Mouse (Mus musculus): ENCODE measurements around the gene Pfkfb4. TPM values are rescaled to one million over a fixed set of nuclear protein-coding genes. Genes with fewer than 3 reads are reported as not detected.

Gene Pfkfb4
- polyA plus RNA-seq, 1 experiment from 2014 or later: 26.3 TPM

GRCm38 (mm10) chr9:109021428-109021827 is 29.9 kb downstream of the Pfkfb4 start:
- Histone ChIP-seq H3K36me3 (ENCODE audit: control insufficient read depth, insufficient read depth, low read length) (peaks cover 24% of the 10 kb centered on the region), H3K9ac (replicated peaks; ENCODE audit: low read length) (no peak overlapping the region)
- no peak for DNase-seq

GRCm38 (mm10) chr9:109022866-109023685 is 31.5 kb downstream of the Pfkfb4 start:
- Histone ChIP-seq H3K36me3 (ENCODE audit: control insufficient read depth, insufficient read depth, low read length) (peaks cover 36% of the 10 kb centered on the region), H3K4me3 (replicated peaks; ENCODE audit: low read depth, low read length) (no peak overlapping the region), H3K27me3 (ENCODE audit: control insufficient read depth, insufficient read depth, low read length) (no peaks in the 10 kb centered on the region), H3K27ac (replicated peaks; ENCODE audit: low read depth, low read length) (no peak overlapping the region), H3K9ac (replicated peaks; ENCODE audit: low read length) (no peak overlapping the region), H3K4me1 (ENCODE audit: control insufficient read depth, insufficient read depth, low read length) (no peaks in the 10 kb centered on the region), H3K9me3 (ENCODE audit: control insufficient read depth, low read length) (no peaks in the 10 kb centered on the region), H3K4me2 (ENCODE audit: low read length) (no peak overlapping the region)
- ATAC-seq (ENCODE audit: low FRiP score, low TSS enrichment) (no peak), DNase-seq (no peak)
- WGBS: 94% methylated on average over 17 of the region's 17 CpGs

More at GRCm38 (mm10) chr9:109021428-109021827, 29.9 kb downstream of the Pfkfb4 start:
- 85% methylated on average over 4 of the region's 4 CpGs for WGBS
- no peaks in the 10 kb centered on the region for H3K27me3 ChIP-seq (ENCODE audit: control insufficient read depth, insufficient read depth, low read length)
- H3K9me3 ChIP-seq (ENCODE audit: control insufficient read depth, low read length): no peaks in the 10 kb centered on the region
- no peak for ATAC-seq (ENCODE audit: low FRiP score, low TSS enrichment)
- H3K4me2 ChIP-seq (ENCODE audit: low read length): no peak overlapping the region
- H3K27ac ChIP-seq (replicated peaks; ENCODE audit: low read depth, low read length): no peak overlapping the region
- no peaks in the 10 kb centered on the region for H3K4me1 ChIP-seq (ENCODE audit: control insufficient read depth, insufficient read depth, low read length)
- H3K4me3 ChIP-seq (replicated peaks; ENCODE audit: low read depth, low read length): no peak overlapping the region

GRCm38 (mm10) chr9:109027521-109027920 is 35.9 kb downstream of the Pfkfb4 start:
- Histone ChIP-seq H3K36me3 (ENCODE audit: control insufficient read depth, insufficient read depth, low read length) (peaks cover 37% of the 10 kb centered on the region), H3K27me3 (ENCODE audit: control insufficient read depth, insufficient read depth, low read length) (no peaks in the 10 kb centered on the region), H3K4me3 (replicated peaks; ENCODE audit: low read depth, low read length) (no peak overlapping the region), H3K27ac (replicated peaks; ENCODE audit: low read depth, low read length) (no peak overlapping the region), H3K4me2 (ENCODE audit: low read length) (no peak overlapping the region), H3K9ac (replicated peaks; ENCODE audit: low read length) (no peak overlapping the region), H3K4me1 (ENCODE audit: control insufficient read depth, insufficient read depth, low read length) (no peaks in the 10 kb centered on the region), H3K9me3 (ENCODE audit: control insufficient read depth, low read length) (no peaks in the 10 kb centered on the region)
- WGBS: 86% methylated on average over 8 of the region's 8 CpGs
- DNase-seq (no peak), ATAC-seq (ENCODE audit: low FRiP score, low TSS enrichment) (no peak)

GRCm38 (mm10) chr9:109028421-109028820 is 36.8 kb downstream of the Pfkfb4 start:
- Histone ChIP-seq H3K4me1 (ENCODE audit: control insufficient read depth, insufficient read depth, low read length) (no peaks in the 10 kb centered on the region), H3K9ac (replicated peaks; ENCODE audit: low read length) (no peak overlapping the region), H3K27ac (replicated peaks; ENCODE audit: low read depth, low read length) (no peak overlapping the region), H3K4me3 (replicated peaks; ENCODE audit: low read depth, low read length) (no peak overlapping the region), H3K9me3 (ENCODE audit: control insufficient read depth, low read length) (no peaks in the 10 kb centered on the region), H3K4me2 (ENCODE audit: low read length) (no peak overlapping the region), H3K27me3 (ENCODE audit: control insufficient read depth, insufficient read depth, low read length) (no peaks in the 10 kb centered on the region), H3K36me3 (ENCODE audit: control insufficient read depth, insufficient read depth, low read length) (peaks cover 30% of the 10 kb centered on the region)
- WGBS: 83% methylated on average over 3 of the region's 3 CpGs
- no peak for ATAC-seq (ENCODE audit: low FRiP score, low TSS enrichment)
- no peak for DNase-seq

- Histone ChIP-seq H3K4me3 (replicated peaks; ENCODE audit: low read depth, low read length) (no peak overlapping the region), H3K27ac (replicated peaks; ENCODE audit: low read depth, low read length) (no peak overlapping the region), H3K4me1 (ENCODE audit: control insufficient read depth, insufficient read depth, low read length) (no peaks in the 10 kb centered on the region), H3K27me3 (ENCODE audit: control insufficient read depth, insufficient read depth, low read length) (no peaks in the 10 kb centered on the region), H3K4me2 (ENCODE audit: low read length) (no peak overlapping the region), H3K36me3 (ENCODE audit: control insufficient read depth, insufficient read depth, low read length) (peaks cover 29% of the 10 kb centered on the region), H3K9me3 (ENCODE audit: control insufficient read depth, low read length) (no peaks in the 10 kb centered on the region), H3K9ac (replicated peaks; ENCODE audit: low read length) (no peak overlapping the region)
- no peak for DNase-seq
- WGBS: 89% methylated on average over 5 of the region's 5 CpGs
- ATAC-seq (ENCODE audit: low FRiP score, low TSS enrichment): no peak
These were observed 37.3 kb downstream of the Pfkfb4 start for GRCm38 (mm10) chr9:109028919-109029318.

- DNase-seq (no peak), ATAC-seq (ENCODE audit: low FRiP score, low TSS enrichment) (no peak)
- H3K4me1 ChIP-seq (ENCODE audit: control insufficient read depth, insufficient read depth, low read length): no peaks in the 10 kb centered on the region
- no peak overlapping the region for H3K27ac ChIP-seq (replicated peaks; ENCODE audit: low read depth, low read length)
- no peaks in the 10 kb centered on the region for H3K9me3 ChIP-seq (ENCODE audit: control insufficient read depth, low read length)
- no peak overlapping the region for H3K9ac ChIP-seq (replicated peaks; ENCODE audit: low read length)
- H3K27me3 ChIP-seq (ENCODE audit: control insufficient read depth, insufficient read depth, low read length): no peaks in the 10 kb centered on the region
- H3K4me2 ChIP-seq (ENCODE audit: low read length): no peak overlapping the region
- 74% methylated on average over 3 of the region's 3 CpGs for WGBS
- no peak overlapping the region for H3K4me3 ChIP-seq (replicated peaks; ENCODE audit: low read depth, low read length)
- peaks cover 26% of the 10 kb centered on the region for H3K36me3 ChIP-seq (ENCODE audit: control insufficient read depth, insufficient read depth, low read length)
These were observed 38.7 kb downstream of the Pfkfb4 start for GRCm38 (mm10) chr9:109030312-109030711.

- WGBS: 89% methylated on average over 7 of the region's 7 CpGs
- H3K27me3 ChIP-seq (ENCODE audit: control insufficient read depth, insufficient read depth, low read length): no peaks in the 10 kb centered on the region
- DNase-seq (no peak), ATAC-seq (ENCODE audit: low FRiP score, low TSS enrichment) (no peak)
- H3K4me3 ChIP-seq (replicated peaks; ENCODE audit: low read depth, low read length): no peak overlapping the region
- no peak overlapping the region for H3K9ac ChIP-seq (replicated peaks; ENCODE audit: low read length)
- H3K4me1 ChIP-seq (ENCODE audit: control insufficient read depth, insufficient read depth, low read length): no peaks in the 10 kb centered on the region
- no peak overlapping the region for H3K4me2 ChIP-seq (ENCODE audit: low read length)
- H3K27ac ChIP-seq (replicated peaks; ENCODE audit: low read depth, low read length): no peak overlapping the region
- H3K36me3 ChIP-seq (ENCODE audit: control insufficient read depth, insufficient read depth, low read length): peaks cover 19% of the 10 kb centered on the region
- no peaks in the 10 kb centered on the region for H3K9me3 ChIP-seq (ENCODE audit: control insufficient read depth, low read length)
These were observed 39.4 kb downstream of the Pfkfb4 start for GRCm38 (mm10) chr9:109031001-109031400.

GRCm38 (mm10) chr9:109031686-109032085 is 40.1 kb downstream of the Pfkfb4 start:
- H3K4me1 ChIP-seq (ENCODE audit: control insufficient read depth, insufficient read depth, low read length): no peaks in the 10 kb centered on the region
- no peak overlapping the region for H3K4me2 ChIP-seq (ENCODE audit: low read length)
- H3K27ac ChIP-seq (replicated peaks; ENCODE audit: low read depth, low read length): no peak overlapping the region
- WGBS: 85% methylated on average over 8 of the region's 8 CpGs
- no peak for ATAC-seq (ENCODE audit: low FRiP score, low TSS enrichment)
- no peaks in the 10 kb centered on the region for H3K9me3 ChIP-seq (ENCODE audit: control insufficient read depth, low read length)
- H3K4me3 ChIP-seq (replicated peaks; ENCODE audit: low read depth, low read length): no peak overlapping the region
- H3K9ac ChIP-seq (replicated peaks; ENCODE audit: low read length): no peak overlapping the region
- DNase-seq: no peak
- H3K27me3 ChIP-seq (ENCODE audit: control insufficient read depth, insufficient read depth, low read length): no peaks in the 10 kb centered on the region
- peaks cover 14% of the 10 kb centered on the region for H3K36me3 ChIP-seq (ENCODE audit: control insufficient read depth, insufficient read depth, low read length)

GRCm38 (mm10) chr9:109032435-109032834 is 40.9 kb downstream of the Pfkfb4 start:
- Histone ChIP-seq H3K4me3 (replicated peaks; ENCODE audit: low read depth, low read length) (no peak overlapping the region), H3K9me3 (ENCODE audit: control insufficient read depth, low read length) (no peaks in the 10 kb centered on the region), H3K36me3 (ENCODE audit: control insufficient read depth, insufficient read depth, low read length) (peaks cover 6% of the 10 kb centered on the region; the same call in 1 of the 2 replicates), H3K27me3 (ENCODE audit: control insufficient read depth, insufficient read depth, low read length) (no peaks in the 10 kb centered on the region), H3K9ac (replicated peaks; ENCODE audit: low read length) (no peak overlapping the region), H3K4me2 (ENCODE audit: low read length) (no peak overlapping the region), H3K4me1 (ENCODE audit: control insufficient read depth, insufficient read depth, low read length) (no peaks in the 10 kb centered on the region), H3K27ac (replicated peaks; ENCODE audit: low read depth, low read length) (no peak overlapping the region)
- WGBS: 82% methylated on average over 6 of the region's 6 CpGs
- ATAC-seq (ENCODE audit: low FRiP score, low TSS enrichment) (no peak), DNase-seq (no peak)
